Mouse (Mus musculus) common myeloid progenitor, adult 5-6 weeks (primary cell): ENCODE measurements around the gene Dnase2a. TPM values are rescaled to one million over a fixed set of nuclear protein-coding genes. Genes with fewer than 3 reads are reported as not detected.

Source experiments
- ATAC-seq: replicated peaks from 2 replicates; pipeline ENCODE4 v1.8.0; 2016; ENCODE audit warnings: low read depth, mild to moderate bottlenecking, moderate TSS enrichment, inconsistent platforms; ENCODE audit not compliant: poor library complexity, severe bottlenecking
- total RNA-seq: library from RNA; stranded (forward); fragments of 200-1000, 187-1606 nt; gene quantifications from 2 replicates; pipeline ENCODE4 v1.2.3, GENCODE M21; 2017

Dnase2a gene
- total RNA-seq, 1 experiment from 2014 or later: 47.0 TPM

GRCm38 (mm10) chr8:84934860-84935259 is 26.5 kb downstream of the Dnase2a start:
- no peak for ATAC-seq

DNA sequence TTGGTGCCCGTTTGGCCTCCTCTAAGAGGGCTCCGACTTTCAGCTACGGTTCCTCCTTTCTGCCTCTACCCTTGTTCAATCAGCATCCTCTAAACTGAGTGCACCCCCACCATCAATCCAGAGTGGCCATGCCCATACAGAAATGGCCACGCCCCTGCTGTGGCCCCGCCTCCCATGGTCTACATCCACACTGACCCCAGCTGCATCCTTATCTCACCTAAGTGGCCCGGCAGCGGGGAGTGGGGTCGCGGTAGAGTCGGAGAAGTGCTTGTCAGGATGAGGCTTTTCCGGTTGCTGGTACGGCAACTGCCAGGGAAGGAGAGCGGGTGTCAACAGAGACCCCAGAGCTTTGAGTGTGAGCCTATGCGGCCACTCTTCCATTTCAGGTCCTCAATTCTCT is 27.1 kb downstream of the Dnase2a start:
- peak; percentile 35 for ATAC-seq

GRCm38 (mm10) chr8:84936041-84936961 is 27.9 kb downstream of the Dnase2a start:
- ATAC-seq: no peak

- peak; percentile 81 for ATAC-seq
Observed at GRCm38 (mm10) chr8:84936962-84937546, 28.7 kb downstream of the Dnase2a start, which contains the start of gene Mast1. Gene Mast1 (minus strand): TSS chr8:84937359.

DNA sequence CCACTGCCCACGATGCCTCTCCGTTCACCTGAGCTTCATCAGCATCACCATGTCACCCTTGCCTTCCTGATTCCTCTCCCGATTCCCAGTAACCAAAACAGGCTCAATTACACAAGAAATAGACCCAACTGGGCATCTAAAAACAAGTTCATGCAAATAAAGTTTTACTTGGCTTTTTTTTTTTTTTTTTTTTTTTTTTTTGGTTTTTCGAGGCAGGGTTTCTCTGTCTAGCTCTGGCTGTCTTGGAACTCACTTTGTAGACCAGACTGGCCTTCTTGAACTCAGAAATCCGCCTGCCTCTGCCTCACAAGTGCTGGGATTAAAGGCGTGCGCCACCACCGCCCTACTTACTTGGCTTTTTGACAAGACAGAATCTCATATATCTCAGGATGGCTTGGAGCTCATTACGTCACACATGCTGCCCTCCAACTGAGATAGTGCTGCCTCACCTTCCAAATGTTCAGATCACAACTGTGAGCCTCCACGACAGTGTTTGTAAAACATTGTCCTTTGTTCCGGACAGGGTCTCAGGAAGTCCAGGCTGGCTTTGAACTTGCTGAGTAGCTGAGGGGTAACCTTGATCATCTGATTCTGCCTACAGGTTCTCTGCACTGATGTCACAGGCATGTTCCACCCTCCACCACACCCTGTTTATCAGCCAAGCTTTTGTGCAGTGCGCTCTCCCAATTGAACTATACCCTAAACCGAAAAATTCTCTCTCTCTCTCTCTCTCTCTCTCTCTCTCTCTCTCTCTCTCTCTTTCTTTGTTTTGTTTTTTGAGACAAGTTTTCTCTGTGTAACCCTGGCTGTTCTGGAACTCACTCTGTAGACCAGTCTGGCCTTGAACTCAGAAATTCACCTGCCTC is 29.5 kb downstream of the Dnase2a start:
- ATAC-seq: no peak

DNA sequence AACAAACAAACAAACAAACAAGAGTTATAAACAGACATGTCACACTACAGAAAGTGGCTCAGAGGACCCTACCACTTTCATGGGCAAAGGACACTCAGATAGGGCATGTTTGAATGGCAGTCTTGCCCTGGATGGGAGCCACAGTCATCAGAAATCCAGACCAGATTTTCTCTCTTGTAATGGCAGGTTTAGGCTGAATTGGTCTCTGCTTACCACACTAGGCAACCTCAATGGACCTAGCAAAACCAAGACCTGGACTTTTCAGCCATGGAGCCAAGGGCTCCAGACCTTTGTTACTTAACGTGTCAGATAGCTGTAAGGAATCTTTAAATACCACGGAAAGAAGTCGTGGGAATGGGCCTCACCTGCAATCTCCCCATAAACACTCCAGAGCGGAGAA is 35.3 kb downstream of the Dnase2a start:
- ATAC-seq: no peak

GRCm38 (mm10) chr8:84944478-84945160 is 36.3 kb downstream of the Dnase2a start:
- peak; percentile 70 for ATAC-seq

- ATAC-seq: no peak
Observed at GRCm38 (mm10) chr8:84945235-84945632, 36.9 kb downstream of the Dnase2a start.

DNA sequence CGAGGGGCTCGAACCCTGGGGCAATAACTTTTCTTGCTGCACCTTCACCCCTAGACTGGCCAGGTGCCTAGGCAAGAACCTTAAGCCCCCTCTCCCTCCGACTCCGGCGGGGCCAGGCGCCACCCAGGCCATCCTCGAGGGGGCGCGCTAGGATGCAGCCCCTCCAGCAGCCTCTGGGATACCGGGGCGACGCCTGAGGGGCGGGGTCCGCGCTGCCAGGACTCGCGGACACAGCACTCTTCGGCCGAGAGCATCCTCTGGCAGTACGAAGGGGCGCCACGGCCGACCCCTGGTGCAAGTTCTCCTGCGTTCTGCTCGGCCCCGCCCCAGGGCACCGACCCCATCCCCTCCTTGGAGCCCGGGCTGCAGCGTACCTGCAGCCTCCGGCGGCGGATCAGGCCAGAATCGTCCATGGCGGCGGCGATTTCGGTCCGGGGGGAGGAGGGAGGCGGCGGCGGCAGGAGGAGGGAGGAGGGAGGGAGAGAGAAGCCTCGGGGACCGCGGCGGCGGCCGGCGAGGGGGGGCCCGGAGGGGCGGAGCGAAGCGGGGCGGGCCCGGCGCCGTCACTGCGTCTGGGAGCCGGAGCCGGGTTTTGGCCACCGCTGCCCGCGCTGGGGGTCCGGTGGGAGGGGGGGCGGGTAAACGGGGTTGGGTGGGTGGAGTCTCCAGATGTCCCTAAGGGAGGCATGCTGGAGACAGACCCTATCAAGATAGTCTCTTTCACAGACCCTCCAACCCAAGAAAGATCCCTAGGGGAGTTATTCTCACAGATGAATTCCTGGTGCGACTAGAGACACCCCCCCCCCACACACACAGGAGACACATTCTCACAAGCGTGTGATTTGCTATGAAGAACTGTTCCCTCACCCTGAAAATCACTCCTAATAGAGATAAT is 37.5 kb downstream of the Dnase2a start:
- ATAC-seq: 0 out of 2 replicates have a peak, but pooled peaks have one; percentile 23

- no peak for ATAC-seq
Observed at GRCm38 (mm10) chr8:84946528-84947240, 38.3 kb downstream of the Dnase2a start, which contains the start of gene Rtbdn. Gene Rtbdn (plus strand): TSS chr8:84946991.

DNA sequence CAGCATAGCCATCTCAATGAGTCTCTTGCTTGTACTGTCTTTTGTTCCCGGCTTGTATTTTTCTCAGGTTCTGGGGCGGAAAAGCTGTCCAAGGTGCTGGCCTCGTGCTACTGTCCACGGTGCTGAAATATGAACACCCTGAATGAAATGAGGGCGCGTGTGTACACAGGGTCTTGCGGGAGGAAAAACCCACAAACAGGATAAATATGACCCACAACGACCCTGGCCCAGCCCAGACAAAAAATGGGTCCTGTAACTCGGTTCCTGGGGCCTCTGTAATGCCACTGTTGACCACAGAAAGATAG is 38.8 kb downstream of the Dnase2a start:
- peak; percentile 70 for ATAC-seq

GRCm38 (mm10) chr8:84949753-84950152 is 41.4 kb downstream of the Dnase2a start:
- no peak for ATAC-seq

GRCm38 (mm10) chr8:84952612-84953255 is 44.4 kb downstream of the Dnase2a start:
- peak; percentile 73 for ATAC-seq

GRCm38 (mm10) chr8:84956768-84957167 is 48.4 kb downstream of the Dnase2a start:
- peak; percentile 65 for ATAC-seq

GRCm38 (mm10) chr8:84959811-84960210 is 51.5 kb downstream of the Dnase2a start:
- no peak for ATAC-seq

DNA sequence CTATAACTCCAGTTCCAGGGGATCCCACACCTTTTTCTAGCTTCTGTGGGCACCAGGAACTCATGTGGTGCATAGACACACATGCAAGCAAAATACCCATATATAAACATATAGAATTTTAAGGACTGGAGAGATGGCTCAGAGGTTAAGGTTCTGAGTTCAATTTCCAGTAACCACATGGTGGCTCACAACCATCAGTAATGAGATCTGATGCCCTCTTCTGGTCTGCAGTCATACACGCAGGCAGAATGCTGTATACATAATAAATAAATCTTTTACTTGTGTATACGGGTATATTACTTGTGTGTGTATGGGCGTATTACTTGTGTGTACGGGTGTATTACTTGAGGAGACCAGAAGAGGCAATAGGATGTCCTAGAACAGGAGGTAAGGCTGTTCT is 55.6 kb downstream of the Dnase2a start:
- ATAC-seq: no peak

- ATAC-seq: peak; percentile 86
Observed at GRCm38 (mm10) chr8:84965731-84966291, 57.5 kb downstream of the Dnase2a start.

DNA sequence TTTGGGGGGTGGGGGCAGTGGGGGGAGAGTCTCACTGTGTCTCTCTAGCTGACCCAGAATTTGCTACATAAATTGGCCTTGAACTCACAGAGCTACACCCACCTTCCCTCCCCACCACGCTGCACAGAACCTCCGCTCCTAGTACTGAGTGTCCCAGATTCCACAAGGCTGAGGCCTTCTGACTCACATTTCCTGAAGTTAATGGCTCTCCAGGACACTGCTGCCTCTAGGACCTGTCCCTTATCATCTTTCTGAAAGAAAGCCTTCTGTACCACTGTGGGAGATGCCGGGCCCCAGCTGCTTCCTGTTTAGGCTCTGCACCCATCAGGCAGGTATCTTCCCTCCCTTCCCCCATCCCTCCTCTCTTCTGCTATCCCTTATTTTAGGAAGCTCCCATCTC is 58.2 kb downstream of the Dnase2a start:
- no peak for ATAC-seq
